Mouse (Mus musculus): Measurements from ENCODE around the gene Adsl.

GRCm38 (mm10) chr15:80975666-80976065 lies 27.4 kb downstream of the Adsl start:
- TF ChIP-seq CTCF (IDR thresholded peaks at IDR 0.05; ENCODE audit: low read depth, low read length): no peak
- TF ChIP-seq POLR2A (IDR thresholded peaks at IDR 0.05; ENCODE audit: borderline replicate concordance, low read depth, low read length): no peak
